ENCODE assay signal across 29 mouse cellular contexts in the genomic region with DNA sequence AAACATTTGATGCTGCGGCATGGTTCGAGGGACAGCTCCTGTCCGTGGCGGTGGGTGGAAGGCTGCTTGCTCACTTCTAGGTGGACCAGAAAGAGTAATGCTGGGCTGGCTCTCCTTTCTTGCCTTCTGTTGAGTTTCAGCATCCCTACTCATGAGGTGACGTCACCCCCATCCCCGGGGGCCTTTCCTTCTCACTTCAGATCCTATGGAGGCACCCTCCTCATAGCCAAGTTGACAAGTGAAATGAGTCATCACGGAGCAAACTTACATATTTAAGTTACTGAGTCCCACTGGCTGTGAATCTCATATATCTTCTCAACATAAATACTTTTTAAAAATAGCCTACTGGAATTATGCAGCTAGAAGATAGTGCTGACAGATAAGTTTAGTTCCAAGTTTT. TPM values are rescaled to one million over a fixed set of nuclear protein-coding genes. Genes with fewer than 3 reads are reported as not detected.
DNase-seq lines count a peak whose midpoint lies in the region; ATAC-seq lines count a peak whose summit lies in the region.
"Had no signal": no experiment of that assay in that cellular context is flagged by ENCODE, and none has a peak within 500 bp of the region (broad histone marks: within the 10 kb centered on the region; RNA-seq: fewer than 3 reads in every experiment).

No protein-coding gene starts in this region.

- H3K4me2 ChIP-seq in forebrain, embryonic 13.5 days = no peak overlapping the region
- H3K4me2 ChIP-seq: embryonic facial prominence, embryonic 13.5 days; heart, embryonic 12.5 days; hindbrain, embryonic 13.5 days; limb, embryonic 12.5 days; liver, embryonic 15.5 days; lung, embryonic 14.5 days; neural tube, embryonic 15.5 days had no signal

- H3K4me1 ChIP-seq in forebrain, embryonic 13.5 days = no peaks in the 10 kb centered on the region
- H3K4me1 ChIP-seq: embryonic facial prominence, embryonic 13.5 days; hindbrain, embryonic 13.5 days; limb, embryonic 12.5 days; liver, embryonic 15.5 days; neural tube, embryonic 15.5 days had no signal

- H3K36me3 ChIP-seq in forebrain, embryonic 13.5 days (ENCODE audit: poor library complexity, severe bottlenecking) = no peaks in the 10 kb centered on the region
- H3K36me3 ChIP-seq: embryonic facial prominence, embryonic 13.5 days; hindbrain, embryonic 13.5 days; limb, embryonic 12.5 days; neural tube, embryonic 15.5 days had no signal

- peak; percentile 34 for DNase-seq in left cerebral cortex, adult 11 months (ENCODE audit: low spot score)
- no peak for DNase-seq in left cerebral cortex, postnatal 4 days
- peak; percentile 57 to 60 for DNase-seq in left cerebral cortex, adult 18-20 months (ENCODE audit: low spot score in 2 of 2)
- DNase-seq in right cerebral cortex, postnatal 14 days = peak; percentile 48
- no peak for DNase-seq in layer of hippocampus, postnatal 14 days (ENCODE audit: low spot score in 2 of 2)
- DNase-seq in urinary bladder, postnatal 10 days (ENCODE audit: low spot score) = no peak
- DNase-seq: adrenal gland, postnatal 25 days; cerebellum, adult 18-20 months; cerebellum, postnatal 10 days; heart, adult 2 months; heart, postnatal 4 days; kidney, adult 9 months; kidney, postnatal 10 days; layer of hippocampus, adult 9-11 months; lung, embryonic 14.5 days; lung, postnatal 14 days; midbrain, embryonic 14.5 days; thymus, postnatal 4 days had no signal

- H3K9ac ChIP-seq in forebrain, embryonic 13.5 days = no peak overlapping the region
- H3K9ac ChIP-seq: embryonic facial prominence, embryonic 13.5 days; heart, embryonic 12.5 days; hindbrain, embryonic 13.5 days; limb, embryonic 12.5 days; liver, embryonic 15.5 days; lung, embryonic 14.5 days; neural tube, embryonic 15.5 days had no signal

- intact Hi-C loops in left cerebral cortex, postnatal 4 days (cut with DNase I) = no loop called here

- H3K27me3 ChIP-seq in forebrain, embryonic 13.5 days = no peaks in the 10 kb centered on the region
- H3K27me3 ChIP-seq: embryonic facial prominence, embryonic 13.5 days; heart, embryonic 12.5 days; hindbrain, embryonic 13.5 days; limb, embryonic 12.5 days; liver, embryonic 15.5 days; neural tube, embryonic 15.5 days; Patski had no signal

- H3K4me3 ChIP-seq in forebrain, embryonic 13.5 days = no peak overlapping the region
- H3K4me3 ChIP-seq: embryonic facial prominence, embryonic 13.5 days; erythroblast, embryonic 14.5 days; heart, adult 2 months; heart, embryonic 12.5 days; hindbrain, embryonic 13.5 days; limb, embryonic 12.5 days; liver, embryonic 15.5 days; neural tube, embryonic 15.5 days had no signal

- ATAC-seq in forebrain, embryonic 13.5 days = no peak
- ATAC-seq: intestine, embryonic 16.5 days; Patski had no signal

- no peaks in the 10 kb centered on the region for H3K9me3 ChIP-seq in forebrain, embryonic 13.5 days (replicated peaks)
- H3K9me3 ChIP-seq: liver, embryonic 15.5 days; neural tube, embryonic 15.5 days had no signal

- WGBS in forebrain, embryonic 13.5 days = 93% methylated on average over 7 of the region's 7 CpGs

- H3K27ac ChIP-seq in forebrain, embryonic 13.5 days = no peak overlapping the region
- H3K27ac ChIP-seq: heart, adult 2 months; hindbrain, embryonic 13.5 days; liver, embryonic 15.5 days; neural tube, embryonic 15.5 days had no signal

RNA-seq across cellular contexts. Expression of a gene that starts 12.4 kb away (rescaled TPM):
- total RNA-seq in left cerebral cortex, postnatal 4 days (2021) = 1 to 10 TPM; 6.3 to 6.5 TPM
- 10 to 100 TPM; 22.5 to 26.3 TPM for total RNA-seq in left cerebral cortex, adult 18-20 months (2021)
- total RNA-seq in layer of hippocampus, postnatal 14 days (2021) = 10 to 100 TPM; 10.5 to 12.7 TPM
- polyA plus RNA-seq in forebrain, embryonic 13.5 days (2015; fragmentation: Nextera tagmentation; extraction: Ambion mirVana) = 0.19 and 0.33 TPM in 2 replicates
- total RNA-seq: MEL had no signal
- polyA plus RNA-seq: erythroblast, embryonic 14.5 days had no signal

RNA-seq across cellular contexts. Expression of a gene that starts 28.8 kb away (rescaled TPM):
- 10 to 100 TPM; 60.4 to 65.4 TPM for total RNA-seq in left cerebral cortex, postnatal 4 days (2021)
- 10 to 100 TPM; 55.3 to 58.2 TPM for total RNA-seq in left cerebral cortex, adult 18-20 months (2021)
- total RNA-seq in layer of hippocampus, postnatal 14 days (2021) = 10 to 100 TPM; 44.3 to 48.5 TPM
- 336 and 341 TPM in 2 replicates for polyA plus RNA-seq in forebrain, embryonic 13.5 days (2015; fragmentation: Nextera tagmentation; extraction: Ambion mirVana)

Comparison
In these comparisons a context has a peak if more than half of its experiments do, and no peak if none do; other contexts are left out.
1. DNase-seq: peak in left cerebral cortex, adult 11 months (single experiment), left cerebral cortex, adult 18-20 months (2 of 2) and right cerebral cortex, postnatal 14 days (single experiment); none in left cerebral cortex, postnatal 4 days (single experiment), layer of hippocampus, postnatal 14 days (0 of 2) and urinary bladder, postnatal 10 days (single experiment).